Mouse (Mus musculus) stomach, adult 2 months (tissue): ENCODE data around the gene Metap1d. TPM values are rescaled to one million over a fixed set of nuclear protein-coding genes. Genes with fewer than 3 reads are reported as not detected.

Source experiments
- polyA plus RNA-seq: library from polyadenylated mRNA; depleted of rRNA; stranded (reverse); fragments of >200 nt; gene quantifications from 2 replicates; pipeline ENCODE4 v1.2.3, GENCODE M21; 2012; rRNA removed

Metap1d gene
- polyA plus RNA-seq: 1.8 and 3.8 TPM in 2 replicates

DNA sequence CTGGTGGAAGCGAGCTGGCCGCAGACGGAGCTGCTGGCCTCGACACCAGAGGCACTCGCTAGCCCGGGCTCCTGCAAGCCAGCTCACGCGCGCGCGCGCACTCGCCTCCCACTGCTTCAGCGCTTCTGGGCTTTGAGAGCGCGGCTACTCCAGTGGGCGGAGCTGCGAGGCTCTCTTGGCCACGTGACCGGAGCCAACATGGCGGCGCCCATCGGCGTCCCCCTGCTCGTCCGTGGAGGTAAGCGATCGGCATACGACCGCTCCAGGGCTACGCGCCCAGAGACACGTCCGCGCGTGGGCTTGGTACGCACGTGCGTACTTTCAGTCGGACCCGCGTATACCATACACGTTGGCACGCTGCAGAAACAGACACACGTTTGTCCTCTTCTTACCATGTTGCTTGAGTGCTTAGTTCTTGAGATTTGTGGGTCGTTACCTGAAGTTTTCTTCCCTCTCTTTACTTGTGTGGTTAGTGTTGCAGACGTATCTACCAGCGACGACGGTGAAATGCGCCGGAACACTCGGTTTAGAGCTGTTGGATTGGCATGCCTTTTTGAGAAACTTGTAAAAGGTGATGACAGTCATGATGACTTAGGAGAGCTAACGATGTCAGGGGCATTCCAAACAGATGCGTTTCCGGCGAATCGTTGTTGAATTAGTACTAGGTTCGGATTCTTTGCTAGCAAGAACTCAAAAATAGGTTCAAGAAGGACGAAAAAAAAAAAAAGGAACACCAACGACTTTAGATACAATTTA, at the start of gene Metap1d:
Gene Metap1d, plus strand, starts transcription at position 116 of the 756 bp plus-strand sequence.

DNA sequence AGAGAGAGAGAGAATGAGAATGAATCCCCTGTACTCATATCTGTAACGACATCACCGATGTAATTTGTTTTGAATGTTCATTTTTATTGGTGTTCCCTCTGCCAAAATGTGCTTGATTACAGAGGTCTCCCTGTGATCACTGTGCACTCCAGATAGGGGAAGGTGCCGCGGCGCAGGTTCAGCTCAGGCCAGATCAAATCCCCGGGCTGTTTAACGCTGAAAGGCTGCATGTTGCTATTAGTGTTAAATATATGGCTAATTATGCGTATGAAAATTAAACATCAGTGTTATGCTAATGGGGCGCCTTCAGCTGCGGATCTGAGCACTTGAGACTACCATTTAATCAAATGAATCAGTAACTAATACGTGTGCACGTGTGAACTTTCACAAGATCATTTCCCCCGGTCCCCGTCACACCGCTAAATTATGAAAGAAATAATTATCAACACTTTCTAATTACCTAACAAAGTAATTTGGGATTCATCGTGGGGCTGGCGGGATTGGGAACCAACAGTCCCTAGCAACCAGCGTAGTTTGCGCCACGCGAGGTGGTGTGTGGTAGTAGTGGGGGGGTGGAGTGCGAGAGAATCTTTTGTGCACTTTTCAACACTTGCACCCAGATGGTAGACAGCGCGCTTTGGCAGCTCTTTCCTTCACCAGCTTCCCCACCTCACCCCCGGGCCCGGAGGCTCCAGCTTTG, 75.1 kb downstream of the Metap1d start, which contains the start of gene Dlx1:
Gene Dlx1, plus strand, starts transcription at position 100 of the 700 bp plus-strand sequence.

DNA sequence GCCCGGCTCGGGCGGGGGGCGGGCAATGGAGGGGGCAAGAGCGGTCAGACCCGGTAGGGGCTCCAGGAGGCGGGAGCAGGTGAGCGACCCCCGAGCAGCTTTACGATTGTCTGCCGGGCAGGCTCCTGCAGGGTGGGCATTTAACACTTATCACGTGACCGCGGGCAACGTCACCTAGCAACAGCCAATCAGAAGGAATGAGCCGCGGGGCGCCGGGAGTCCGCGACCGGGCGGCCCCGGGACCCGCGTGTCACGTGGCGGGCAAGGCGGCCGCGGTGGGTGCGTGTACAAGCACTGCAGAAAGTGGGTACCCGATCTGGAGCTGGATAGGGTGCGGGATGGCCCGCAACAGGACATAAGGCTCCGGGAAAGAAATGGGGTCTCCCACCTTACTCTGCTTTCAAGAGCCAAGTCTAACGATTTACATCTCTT, 93.6 kb downstream of the Metap1d start, which contains the start of gene Dlx2:
Gene Dlx2, minus strand, starts transcription at position 115 of the 432 bp plus-strand sequence.

Other genes with a start within 250 kb of the Metap1d start
- 1.5 and 3.1 TPM in 2 replicates for gene Dync1i2, start 241.6 kb upstream of the Metap1d start, polyA plus RNA-seq
- gene Slc25a12, start 85.5 kb upstream of the Metap1d start, polyA plus RNA-seq: 19.4 and 21.1 TPM in 2 replicates
- gene Hat1, start 64.3 kb upstream of the Metap1d start, polyA plus RNA-seq: 0.25 and 0.36 TPM in 2 replicates
- 0.27 and 1.1 TPM in 2 replicates for gene Dlx1, start 74.8 kb downstream of the Metap1d start, polyA plus RNA-seq
- gene Dlx2, start 93.5 kb downstream of the Metap1d start, polyA plus RNA-seq: 0.27 and 0.29 TPM in 2 replicates